Mouse (Mus musculus): ENCODE results near the gene Pacsin1. TPM values are rescaled to one million over a fixed set of nuclear protein-coding genes. Genes with fewer than 3 reads are reported as not detected.

Gene Pacsin1
- polyA plus RNA-seq, 1 experiment from 2014 or later, result 44.2 TPM

- peak overlapping the region; percentile 92 for H3K4me3 ChIP-seq (replicated peaks; ENCODE audit: low read length)
- ATAC-seq, result peak; percentile 59
- 1% methylated on average over 23 of the region's 23 CpGs for WGBS
- peak overlapping the region; percentile 98 for H3K27ac ChIP-seq (ENCODE audit: low read length)
- peak overlapping the region; percentile 99 for H3K9ac ChIP-seq (replicated peaks; ENCODE audit: low read depth, low read length)
- H3K4me1 ChIP-seq (replicated peaks; ENCODE audit: control insufficient read depth, insufficient read depth, low read length), result peaks cover 38% of the 10 kb centered on the region
- no peaks in the 10 kb centered on the region for H3K27me3 ChIP-seq (replicated peaks; ENCODE audit: control insufficient read depth, insufficient read depth, low read length)
- H3K9me3 ChIP-seq (ENCODE audit: control insufficient read depth, low read length), result no peaks in the 10 kb centered on the region; the same call in 1 of the 2 replicates
- H3K36me3 ChIP-seq (ENCODE audit: control insufficient read depth, insufficient read depth), result peaks cover 4% of the 10 kb centered on the region; the same call in 1 of the 2 replicates
- H3K4me2 ChIP-seq (ENCODE audit: low read length), result peak overlapping the region; percentile 64
Measured at GRCm38 (mm10) chr17:27621705-27622531, 33.4 kb upstream of the Pacsin1 start.

GRCm38 (mm10) chr17:27622611-27623359 is 32.5 kb upstream of the Pacsin1 start:
- no peaks in the 10 kb centered on the region for H3K27me3 ChIP-seq (replicated peaks; ENCODE audit: control insufficient read depth, insufficient read depth, low read length)
- peak; percentile 49 for ATAC-seq
- H3K4me2 ChIP-seq (ENCODE audit: low read length), result peak overlapping the region; percentile 64
- H3K36me3 ChIP-seq (ENCODE audit: control insufficient read depth, insufficient read depth), result peaks cover under 1% of the 10 kb centered on the region; the same call in 1 of the 2 replicates
- peaks cover 39% of the 10 kb centered on the region for H3K4me1 ChIP-seq (replicated peaks; ENCODE audit: control insufficient read depth, insufficient read depth, low read length)
- H3K9ac ChIP-seq (replicated peaks; ENCODE audit: low read depth, low read length), result peak overlapping the region; percentile 99
- under 1% methylated on average over 74 of the region's 80 CpGs for WGBS
- H3K4me3 ChIP-seq (replicated peaks; ENCODE audit: low read length), result peak overlapping the region; percentile 92
- no peaks in the 10 kb centered on the region; the same call in 1 of the 2 replicates for H3K9me3 ChIP-seq (ENCODE audit: control insufficient read depth, low read length)
- peak overlapping the region; percentile 98 for H3K27ac ChIP-seq (ENCODE audit: low read length)

GRCm38 (mm10) chr17:27623360-27624326 is 31.7 kb upstream of the Pacsin1 start, which contains the start of gene Nudt3:
Gene Nudt3, minus strand, starts transcription at chr17:27623495.
- peak within 1 kb of the TSS; percentile 98 for H3K27ac ChIP-seq (ENCODE audit: low read length)
- H3K4me3 ChIP-seq (replicated peaks; ENCODE audit: low read length), result peak within 1 kb of the TSS; percentile 92
- H3K9ac ChIP-seq (replicated peaks; ENCODE audit: low read depth, low read length), result peak within 1 kb of the TSS; percentile 99
- H3K36me3 ChIP-seq (ENCODE audit: control insufficient read depth, insufficient read depth), result no peaks in the 10 kb centered on the region
- no peaks in the 10 kb centered on the region for H3K9me3 ChIP-seq (ENCODE audit: control insufficient read depth, low read length)
- peaks cover 38% of the 10 kb centered on the region for H3K4me1 ChIP-seq (replicated peaks; ENCODE audit: control insufficient read depth, insufficient read depth, low read length)
- WGBS, result 8% methylated on average over 87 of the region's 91 CpGs
- H3K4me2 ChIP-seq (ENCODE audit: low read length), result peak within 1 kb of the TSS; percentile 64
- ATAC-seq, result peak; percentile 90
- no peaks in the 10 kb centered on the region for H3K27me3 ChIP-seq (replicated peaks; ENCODE audit: control insufficient read depth, insufficient read depth, low read length)

- peaks cover 21% of the 10 kb centered on the region for H3K4me1 ChIP-seq (replicated peaks; ENCODE audit: control insufficient read depth, insufficient read depth, low read length)
- ATAC-seq, result no peak
- no peaks in the 10 kb centered on the region for H3K27me3 ChIP-seq (replicated peaks; ENCODE audit: control insufficient read depth, insufficient read depth, low read length)
- H3K9ac ChIP-seq (replicated peaks; ENCODE audit: low read depth, low read length), result no peak overlapping the region
- peaks cover 6% of the 10 kb centered on the region for H3K36me3 ChIP-seq (ENCODE audit: control insufficient read depth, insufficient read depth)
- no peak overlapping the region for H3K27ac ChIP-seq (ENCODE audit: low read length)
- no peaks in the 10 kb centered on the region for H3K9me3 ChIP-seq (ENCODE audit: control insufficient read depth, low read length)
- no peak overlapping the region for H3K4me3 ChIP-seq (replicated peaks; ENCODE audit: low read length)
- 40% methylated on average over 7 of the region's 7 CpGs for WGBS
- no peak overlapping the region for H3K4me2 ChIP-seq (ENCODE audit: low read length)
Measured at GRCm38 (mm10) chr17:27625455-27626251, 29.7 kb upstream of the Pacsin1 start.

GRCm38 (mm10) chr17:27626681-27627080 is 28.6 kb upstream of the Pacsin1 start:
- H3K36me3 ChIP-seq (ENCODE audit: control insufficient read depth, insufficient read depth), result peaks cover 13% of the 10 kb centered on the region
- 8% methylated on average over 5 of the region's 5 CpGs for WGBS
- H3K27ac ChIP-seq (ENCODE audit: low read length), result peak overlapping the region; percentile 48
- H3K27me3 ChIP-seq (replicated peaks; ENCODE audit: control insufficient read depth, insufficient read depth, low read length), result no peaks in the 10 kb centered on the region
- peaks cover 17% of the 10 kb centered on the region for H3K4me1 ChIP-seq (replicated peaks; ENCODE audit: control insufficient read depth, insufficient read depth, low read length)
- no peak overlapping the region for H3K4me2 ChIP-seq (ENCODE audit: low read length)
- H3K9me3 ChIP-seq (ENCODE audit: control insufficient read depth, low read length), result no peaks in the 10 kb centered on the region
- H3K9ac ChIP-seq (replicated peaks; ENCODE audit: low read depth, low read length), result 0 out of 2 replicates have a peak overlapping the region, but pooled peaks have one; percentile 20
- ATAC-seq, result peak; percentile 11; the same call in 1 of the 2 replicates
- H3K4me3 ChIP-seq (replicated peaks; ENCODE audit: low read length), result no peak overlapping the region

- Histone ChIP-seq H3K27me3 (replicated peaks; ENCODE audit: control insufficient read depth, insufficient read depth, low read length) (no peaks in the 10 kb centered on the region), H3K4me2 (ENCODE audit: low read length) (no peak overlapping the region), H3K36me3 (ENCODE audit: control insufficient read depth, insufficient read depth) (peaks cover 20% of the 10 kb centered on the region), H3K4me3 (replicated peaks; ENCODE audit: low read length) (no peak overlapping the region), H3K9me3 (ENCODE audit: control insufficient read depth, low read length) (no peaks in the 10 kb centered on the region), H3K9ac (replicated peaks; ENCODE audit: low read depth, low read length) (no peak overlapping the region), H3K4me1 (replicated peaks; ENCODE audit: control insufficient read depth, insufficient read depth, low read length) (peaks cover 17% of the 10 kb centered on the region), H3K27ac (ENCODE audit: low read length) (no peak overlapping the region)
- no peak for ATAC-seq
- 35% methylated on average over 5 of the region's 5 CpGs for WGBS
Measured at GRCm38 (mm10) chr17:27627451-27627850, 27.9 kb upstream of the Pacsin1 start.

GRCm38 (mm10) chr17:27628376-27628775 is 26.9 kb upstream of the Pacsin1 start:
- no peak for ATAC-seq
- no peaks in the 10 kb centered on the region for H3K9me3 ChIP-seq (ENCODE audit: control insufficient read depth, low read length)
- no peak overlapping the region for H3K4me3 ChIP-seq (replicated peaks; ENCODE audit: low read length)
- H3K9ac ChIP-seq (replicated peaks; ENCODE audit: low read depth, low read length), result no peak overlapping the region
- H3K27me3 ChIP-seq (replicated peaks; ENCODE audit: control insufficient read depth, insufficient read depth, low read length), result no peaks in the 10 kb centered on the region
- WGBS, result 87% methylated on average over 8 of the region's 8 CpGs
- H3K27ac ChIP-seq (ENCODE audit: low read length), result no peak overlapping the region
- H3K36me3 ChIP-seq (ENCODE audit: control insufficient read depth, insufficient read depth), result peaks cover 20% of the 10 kb centered on the region
- peaks cover 24% of the 10 kb centered on the region for H3K4me1 ChIP-seq (replicated peaks; ENCODE audit: control insufficient read depth, insufficient read depth, low read length)
- H3K4me2 ChIP-seq (ENCODE audit: low read length), result no peak overlapping the region

Measured in forebrain, embryonic 16.5 days (tissue).